Mouse (Mus musculus): ENCODE measurements around the gene Alox8.

GRCm38 (mm10) chr11:69196766-69197165 lies 877 bp downstream of the Alox8 start:
- no peak for TF ChIP-seq CTCF (IDR thresholded peaks at IDR 0.05; ENCODE audit: extremely low read depth, insufficient read depth, insufficient read length, insufficient replicate concordance)
- no peak for TF ChIP-seq POLR2A (IDR thresholded peaks at IDR 0.05; ENCODE audit: low read depth, low read length)

Measured in spleen, adult 2 months (tissue).